Mouse (Mus musculus) spleen, adult 12 weeks (tissue): ENCODE results near the gene Lrrc2.
A peak's percentile ranks its signal among the peaks of the same experiment; 100 is the strongest.

Source experiments
- DNase-seq: peaks from one replicate; pipeline ENCODE4 v3.0.0; 2022; ENCODE audit warnings: low spot score

Gene Lrrc2

GRCm38 (mm10) chr9:110947900-110948299 is 3.4 kb upstream of the Lrrc2 start:
- no peak for DNase-seq

- no peak for DNase-seq
Observed at GRCm38 (mm10) chr9:110948813-110949310, 2.5 kb upstream of the Lrrc2 start.

- no peak for DNase-seq
Observed at GRCm38 (mm10) chr9:110950109-110950508, 1.2 kb upstream of the Lrrc2 start.

GRCm38 (mm10) chr9:110951866-110952265 is 521 bp downstream of the Lrrc2 start:
- DNase-seq = no peak

GRCm38 (mm10) chr9:110952398-110952797 is 1.1 kb downstream of the Lrrc2 start:
- no peak for DNase-seq

GRCm38 (mm10) chr9:110952931-110953549 is 1.7 kb downstream of the Lrrc2 start:
- no peak for DNase-seq

GRCm38 (mm10) chr9:110953550-110954461 is 2.5 kb downstream of the Lrrc2 start:
- no peak for DNase-seq

- DNase-seq = no peak
Observed at GRCm38 (mm10) chr9:110954681-110955445, 3.5 kb downstream of the Lrrc2 start.

GRCm38 (mm10) chr9:110955962-110956361 is 4.6 kb downstream of the Lrrc2 start:
- no peak for DNase-seq

- DNase-seq = no peak
Observed at GRCm38 (mm10) chr9:110959669-110960068, 8.3 kb downstream of the Lrrc2 start.

GRCm38 (mm10) chr9:110960230-110961149 is 9.1 kb downstream of the Lrrc2 start:
- no peak for DNase-seq

- no peak for DNase-seq
Observed at GRCm38 (mm10) chr9:110961386-110961785, 10.0 kb downstream of the Lrrc2 start.

GRCm38 (mm10) chr9:110963566-110964115 is 12.3 kb downstream of the Lrrc2 start:
- no peak for DNase-seq

GRCm38 (mm10) chr9:110965062-110965909 is 13.9 kb downstream of the Lrrc2 start:
- DNase-seq = peak; percentile 31

- no peak for DNase-seq
Observed at GRCm38 (mm10) chr9:110965910-110966231, 14.5 kb downstream of the Lrrc2 start.

- DNase-seq = no peak
Observed at GRCm38 (mm10) chr9:110979411-110979810, 28.1 kb downstream of the Lrrc2 start.

GRCm38 (mm10) chr9:110982351-110982750 is 31.0 kb downstream of the Lrrc2 start:
- DNase-seq = no peak

GRCm38 (mm10) chr9:110984096-110984495 is 32.8 kb downstream of the Lrrc2 start:
- DNase-seq = no peak

GRCm38 (mm10) chr9:110985541-110985940 is 34.2 kb downstream of the Lrrc2 start:
- DNase-seq = no peak

GRCm38 (mm10) chr9:110985951-110986350 is 34.6 kb downstream of the Lrrc2 start:
- no peak for DNase-seq
